Mouse (Mus musculus): ENCODE data around the gene Evi5. TPM values are rescaled to one million over a fixed set of nuclear protein-coding genes. Genes with fewer than 3 reads are reported as not detected.

The Evi5 gene
- total RNA-seq, 2 experiments from 2014 or later = 63.2 to 70.7 TPM

- H3K4me3 ChIP-seq = no peak overlapping the region
- no peak overlapping the region for H3K27ac ChIP-seq
- no peak for DNase-seq (ENCODE audit: low spot score in 2 of 2)
- TF ChIP-seq CTCF (conservative IDR thresholded peaks at IDR 0.05) = no peak
Measured at GRCm38 (mm10) chr5:107866127-107867126, 8.5 kb downstream of the Evi5 start.

DNA sequence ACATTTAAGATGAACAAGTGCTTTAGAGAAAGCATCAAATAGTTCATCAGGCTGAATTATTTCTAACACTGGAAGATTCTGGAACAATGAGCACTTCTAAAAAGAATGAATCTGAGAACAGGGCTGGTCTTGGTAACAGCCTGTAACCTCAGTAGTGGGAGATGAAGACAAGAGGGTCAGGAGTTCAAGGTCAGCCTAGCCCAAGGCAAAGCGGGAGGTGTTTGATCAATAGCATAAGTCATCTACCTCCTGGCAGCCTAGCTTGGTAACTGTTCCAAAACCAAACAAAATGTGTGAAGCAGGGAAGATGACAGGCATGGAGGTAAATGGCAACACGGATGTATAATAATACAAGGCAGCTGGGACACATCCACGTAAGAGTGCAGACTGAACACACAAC lies 10.9 kb downstream of the Evi5 start:
- TF ChIP-seq CTCF (conservative IDR thresholded peaks at IDR 0.05) = no peak
- no peak for DNase-seq (ENCODE audit: low spot score in 2 of 2)
- Histone ChIP-seq H3K4me3 (no peak overlapping the region), H3K27ac (no peak overlapping the region)

DNA sequence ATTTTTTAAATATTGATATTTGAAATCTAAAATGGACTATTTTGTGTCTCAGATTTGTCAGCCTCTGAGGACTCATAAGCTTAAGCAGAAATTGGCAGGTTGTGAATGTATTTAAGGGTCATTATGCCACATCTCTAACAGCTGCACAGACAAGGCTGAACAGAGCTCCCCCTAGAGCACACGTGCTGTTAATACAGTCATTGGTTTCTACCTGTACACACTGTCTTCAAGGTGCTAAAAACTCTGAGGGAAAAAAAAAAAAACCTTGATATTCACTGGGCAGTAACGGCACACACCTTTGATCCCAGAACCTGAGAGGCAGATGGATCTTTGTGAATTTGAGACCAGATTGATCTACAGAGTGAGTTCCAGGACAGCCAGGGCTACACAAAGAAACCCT lies 15.9 kb downstream of the Evi5 start:
- no peak overlapping the region for H3K27ac ChIP-seq
- H3K4me3 ChIP-seq = no peak overlapping the region
- peak; percentile 70 for TF ChIP-seq CTCF (conservative IDR thresholded peaks at IDR 0.05)
- no peak for DNase-seq (ENCODE audit: low spot score in 2 of 2)

DNA sequence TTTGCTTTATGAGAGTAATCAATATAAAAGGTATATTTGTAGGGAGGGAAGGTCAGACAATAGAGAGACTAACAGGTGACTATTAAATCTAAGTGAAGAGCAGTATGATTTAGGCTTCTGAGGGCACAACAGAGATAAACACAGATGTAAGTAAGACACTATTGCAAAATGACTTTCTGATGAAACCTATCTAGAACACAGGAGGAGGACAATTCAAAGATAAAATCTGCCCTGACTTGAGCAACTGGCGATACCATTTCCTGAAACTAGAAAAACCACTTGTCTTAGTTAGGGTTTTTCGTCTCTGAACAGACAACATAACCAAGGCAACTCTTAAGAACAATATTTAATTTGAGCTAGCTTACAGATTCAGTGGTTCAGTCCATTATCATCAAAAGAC lies 19.4 kb downstream of the Evi5 start:
- H3K4me3 ChIP-seq = no peak overlapping the region
- no peak for TF ChIP-seq CTCF (conservative IDR thresholded peaks at IDR 0.05)
- no peak for DNase-seq (ENCODE audit: low spot score in 2 of 2)
- no peak overlapping the region for H3K27ac ChIP-seq

DNA sequence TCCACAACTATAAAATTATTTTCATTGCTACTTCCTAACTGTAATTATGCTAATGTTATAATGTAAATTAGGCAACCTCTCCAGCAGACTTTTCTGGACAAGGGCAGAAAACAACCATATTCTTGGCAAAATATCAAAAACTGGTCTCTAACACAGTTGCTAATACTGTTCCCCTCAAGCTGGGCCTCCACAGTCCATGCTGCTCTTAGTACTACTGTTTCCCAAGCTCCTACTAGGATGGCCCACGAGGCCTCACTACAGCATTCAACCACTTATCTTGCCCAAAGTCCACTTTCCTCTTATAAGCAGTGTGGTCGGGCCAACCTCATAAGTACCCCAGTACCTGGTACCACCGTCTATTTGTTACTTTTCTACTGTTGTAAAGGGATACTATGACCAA lies 20.4 kb downstream of the Evi5 start:
- TF ChIP-seq CTCF (conservative IDR thresholded peaks at IDR 0.05) = no peak
- Histone ChIP-seq H3K27ac (no peak overlapping the region), H3K4me3 (no peak overlapping the region)
- no peak for DNase-seq (ENCODE audit: low spot score in 2 of 2)

GRCm38 (mm10) chr5:107853807-107854206 lies 21.1 kb downstream of the Evi5 start:
- Histone ChIP-seq H3K4me3 (no peak overlapping the region), H3K27ac (no peak overlapping the region)
- DNase-seq (ENCODE audit: low spot score in 2 of 2) = no peak
- TF ChIP-seq CTCF (conservative IDR thresholded peaks at IDR 0.05) = no peak

DNA sequence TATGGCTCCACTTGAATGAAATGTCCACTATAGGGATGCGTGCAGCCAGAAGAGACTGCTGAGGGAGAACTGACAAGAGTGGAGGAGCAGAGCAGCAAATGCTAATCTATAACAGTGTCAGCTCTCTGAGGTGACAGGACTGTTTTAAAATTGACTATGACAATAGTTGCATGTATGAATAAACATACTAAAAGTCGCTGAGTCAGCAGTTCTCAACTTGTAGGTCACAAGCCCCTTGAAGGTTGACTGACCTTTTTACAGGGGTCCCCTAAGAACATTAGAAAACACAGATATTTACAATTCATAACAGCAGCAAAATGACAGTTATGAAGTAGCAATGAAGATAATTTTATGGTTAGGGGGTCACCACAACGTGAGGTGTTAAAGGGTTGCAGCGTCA lies 25.9 kb downstream of the Evi5 start:
- no peak for DNase-seq (ENCODE audit: low spot score in 2 of 2)
- Histone ChIP-seq H3K27ac (no peak overlapping the region), H3K4me3 (no peak overlapping the region)
- TF ChIP-seq CTCF (conservative IDR thresholded peaks at IDR 0.05) = no peak

DNA sequence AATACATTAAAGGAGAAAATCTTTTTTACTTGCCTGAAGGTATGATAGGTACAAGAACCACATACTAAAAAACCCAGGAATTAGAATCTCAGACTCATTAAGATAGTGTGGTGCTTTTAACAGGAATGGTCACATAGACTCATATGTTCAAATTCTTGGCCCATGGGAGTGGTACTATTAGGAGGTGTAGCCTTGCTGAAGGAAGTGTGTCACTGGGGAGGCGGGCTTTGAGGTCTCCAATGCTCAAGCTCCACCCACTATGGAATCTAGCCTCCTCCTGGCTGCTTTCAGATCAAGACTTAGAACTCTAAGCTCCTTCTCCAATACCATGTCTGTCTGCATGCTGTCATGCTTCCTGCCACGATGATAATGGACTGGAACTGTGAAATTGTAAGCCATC lies 27.1 kb downstream of the Evi5 start:
- Histone ChIP-seq H3K27ac (no peak overlapping the region), H3K4me3 (no peak overlapping the region)
- no peak for DNase-seq (ENCODE audit: low spot score in 2 of 2)
- no peak for TF ChIP-seq CTCF (conservative IDR thresholded peaks at IDR 0.05)

GRCm38 (mm10) chr5:107847349-107847748 lies 27.6 kb downstream of the Evi5 start:
- Histone ChIP-seq H3K27ac (no peak overlapping the region), H3K4me3 (no peak overlapping the region)
- TF ChIP-seq CTCF (conservative IDR thresholded peaks at IDR 0.05) = no peak
- no peak for DNase-seq (ENCODE audit: low spot score in 2 of 2)

DNA sequence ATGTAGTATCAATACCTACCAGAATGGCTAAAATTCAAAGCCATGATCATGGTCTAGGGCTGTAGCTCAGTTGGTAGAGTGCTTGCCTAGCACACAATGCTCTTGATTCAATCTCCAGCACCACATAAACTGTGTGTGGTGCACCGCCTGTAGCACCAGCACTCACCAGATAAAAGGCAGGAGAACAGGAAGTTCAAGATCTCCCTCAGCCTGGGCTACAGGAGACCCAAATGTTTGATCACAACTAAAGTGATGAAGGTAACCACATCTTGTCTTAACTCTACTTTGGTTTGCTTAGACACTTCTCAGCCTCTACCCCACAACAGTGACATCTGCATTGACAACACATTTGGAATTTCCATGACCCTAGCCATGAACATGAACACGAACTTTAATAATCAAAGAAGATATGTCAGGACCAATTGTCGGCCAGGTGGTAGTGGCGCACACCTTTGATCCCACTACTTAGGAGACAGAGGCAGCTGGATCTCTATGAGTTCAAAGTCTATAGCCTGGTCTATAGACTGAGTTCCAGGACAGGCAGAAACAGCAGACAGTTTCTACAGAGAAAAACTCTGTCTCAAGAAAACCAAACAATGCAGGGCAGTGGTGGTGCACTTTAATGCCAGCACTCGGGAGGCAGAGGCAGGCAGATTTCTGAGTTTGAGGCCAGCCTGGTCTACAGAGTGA lies 34.2 kb downstream of the Evi5 start:
- Histone ChIP-seq H3K27ac (no peak overlapping the region), H3K4me3 (no peak overlapping the region)
- DNase-seq (ENCODE audit: low spot score in 2 of 2) = no peak
- TF ChIP-seq CTCF (conservative IDR thresholded peaks at IDR 0.05) = no peak

DNA sequence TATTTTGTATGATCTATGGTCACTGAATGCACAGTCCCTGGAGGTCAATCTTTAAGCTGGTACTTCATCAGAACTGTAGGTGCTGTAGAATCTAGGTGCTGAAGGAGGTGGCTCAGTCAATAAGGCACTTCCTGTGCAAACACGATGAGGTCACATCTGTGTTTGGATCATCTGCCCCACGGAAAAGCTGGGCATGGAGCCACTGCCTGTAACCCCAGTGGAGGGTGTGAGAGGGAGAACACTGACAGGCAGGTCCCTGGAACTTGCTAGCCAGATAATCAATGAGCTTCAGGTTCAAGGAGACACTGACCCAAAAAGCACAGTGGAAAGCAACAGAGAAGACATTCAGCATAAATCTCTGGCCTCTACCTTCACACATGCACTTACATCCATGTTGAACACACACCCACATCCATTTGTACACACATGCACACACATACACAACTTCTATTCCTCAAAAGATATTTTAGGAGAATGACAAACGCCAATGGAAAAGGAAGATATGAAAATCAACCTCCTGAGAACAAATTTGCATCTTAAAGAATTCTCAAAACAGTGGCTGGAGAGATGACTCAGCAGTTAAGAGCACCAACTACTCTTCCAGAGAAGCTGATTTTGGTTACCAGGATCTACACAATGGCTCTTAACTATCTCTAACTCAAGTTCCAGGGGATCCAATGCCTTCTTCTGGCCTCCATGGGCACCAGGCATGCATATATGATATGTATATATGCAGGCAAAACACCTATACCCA lies 35.8 kb downstream of the Evi5 start:
- no peak overlapping the region for H3K4me3 ChIP-seq
- no peak for DNase-seq (ENCODE audit: low spot score in 2 of 2)
- H3K27ac ChIP-seq = no peak overlapping the region
- no peak for TF ChIP-seq CTCF (conservative IDR thresholded peaks at IDR 0.05)

DNA sequence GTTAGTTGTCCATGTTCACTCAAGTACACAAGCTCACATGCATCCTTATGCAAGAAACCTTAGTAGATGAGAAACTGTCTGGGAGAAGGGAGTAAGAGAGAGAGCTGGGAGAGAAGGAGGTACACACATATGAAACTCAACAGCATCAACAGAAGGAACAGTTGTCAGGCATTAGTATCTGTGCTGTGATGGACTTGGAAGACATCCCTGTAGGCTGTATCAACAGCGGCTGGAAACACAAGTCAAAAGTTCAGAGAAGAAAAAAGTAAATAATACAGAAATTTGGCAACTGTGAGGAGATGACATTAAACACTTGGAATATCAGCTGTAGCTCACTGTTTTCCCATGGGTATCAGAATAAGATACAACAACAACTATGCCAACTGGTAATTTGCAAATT lies 40.6 kb downstream of the Evi5 start:
- TF ChIP-seq CTCF (conservative IDR thresholded peaks at IDR 0.05) = no peak
- DNase-seq (ENCODE audit: low spot score in 2 of 2) = no peak
- Histone ChIP-seq H3K4me3 (no peak overlapping the region), H3K27ac (no peak overlapping the region)

DNA sequence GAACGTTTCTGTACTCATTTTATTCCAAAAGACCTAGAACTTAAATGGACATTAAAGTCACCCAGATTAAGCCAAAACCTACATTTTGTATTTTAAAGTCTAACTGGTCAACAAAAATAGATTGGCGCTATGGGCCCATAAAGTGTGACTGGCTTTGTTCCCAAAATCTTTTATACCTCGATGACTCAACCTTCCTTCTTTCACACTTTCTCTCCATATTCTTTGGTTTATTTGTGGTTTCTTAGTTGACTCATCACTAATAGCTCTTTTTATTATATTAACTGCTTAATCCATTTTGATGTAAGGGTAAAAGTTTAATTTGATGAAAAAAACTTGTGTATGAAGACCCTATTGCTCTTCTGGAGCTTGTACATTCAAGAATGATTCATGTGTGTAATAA lies 43.6 kb downstream of the Evi5 start:
- DNase-seq (ENCODE audit: low spot score in 2 of 2) = no peak
- H3K27ac ChIP-seq = no peak overlapping the region
- no peak overlapping the region for H3K4me3 ChIP-seq
- TF ChIP-seq CTCF (conservative IDR thresholded peaks at IDR 0.05) = no peak

Measured in layer of hippocampus, adult 2 months (tissue).